Mouse (Mus musculus): ENCODE data around the gene Plet1.

The Plet1 gene

GRCm38 (mm10) chr9:50495405-50496150 lies 1.3 kb downstream of the Plet1 start:
- DNase-seq (ENCODE audit: low read depth, low spot score) = no peak

GRCm38 (mm10) chr9:50496151-50496505 lies 1.8 kb downstream of the Plet1 start:
- no peak for DNase-seq (ENCODE audit: low read depth, low spot score)

- no peak for DNase-seq (ENCODE audit: low read depth, low spot score)
These were observed 2.2 kb downstream of the Plet1 start for GRCm38 (mm10) chr9:50496546-50496945.

GRCm38 (mm10) chr9:50497076-50497475 lies 2.8 kb downstream of the Plet1 start:
- no peak for DNase-seq (ENCODE audit: low read depth, low spot score)

GRCm38 (mm10) chr9:50497536-50497935 lies 3.2 kb downstream of the Plet1 start:
- DNase-seq (ENCODE audit: low read depth, low spot score) = no peak

GRCm38 (mm10) chr9:50498815-50499214 lies 4.5 kb downstream of the Plet1 start:
- peak; percentile 7 for DNase-seq (ENCODE audit: low read depth, low spot score)

GRCm38 (mm10) chr9:50499781-50500180 lies 5.5 kb downstream of the Plet1 start:
- no peak for DNase-seq (ENCODE audit: low read depth, low spot score)

GRCm38 (mm10) chr9:50500467-50500973 lies 6.2 kb downstream of the Plet1 start:
- DNase-seq (ENCODE audit: low read depth, low spot score) = no peak

GRCm38 (mm10) chr9:50500974-50501501 lies 6.7 kb downstream of the Plet1 start:
- peak; percentile 59 for DNase-seq (ENCODE audit: low read depth, low spot score)

GRCm38 (mm10) chr9:50502949-50503348 lies 8.6 kb downstream of the Plet1 start:
- DNase-seq (ENCODE audit: low read depth, low spot score) = no peak

- no peak for DNase-seq (ENCODE audit: low read depth, low spot score)
These were observed 11.1 kb downstream of the Plet1 start for GRCm38 (mm10) chr9:50505405-50505804.

GRCm38 (mm10) chr9:50507570-50507969 lies 13.2 kb downstream of the Plet1 start:
- DNase-seq (ENCODE audit: low read depth, low spot score) = no peak

GRCm38 (mm10) chr9:50515462-50515861 lies 21.1 kb downstream of the Plet1 start:
- no peak for DNase-seq (ENCODE audit: low read depth, low spot score)

- peak; percentile 32 for DNase-seq (ENCODE audit: low read depth, low spot score)
These were observed 24.5 kb downstream of the Plet1 start for GRCm38 (mm10) chr9:50518781-50519180.

- no peak for DNase-seq (ENCODE audit: low read depth, low spot score)
These were observed 26.4 kb downstream of the Plet1 start for GRCm38 (mm10) chr9:50520748-50521147.

- no peak for DNase-seq (ENCODE audit: low read depth, low spot score)
These were observed 27.2 kb downstream of the Plet1 start for GRCm38 (mm10) chr9:50521562-50521961.

GRCm38 (mm10) chr9:50522574-50522973 lies 28.2 kb downstream of the Plet1 start:
- DNase-seq (ENCODE audit: low read depth, low spot score) = no peak

- DNase-seq (ENCODE audit: low read depth, low spot score) = no peak
These were observed 30.6 kb downstream of the Plet1 start for GRCm38 (mm10) chr9:50524936-50525335.

GRCm38 (mm10) chr9:50525585-50525984 lies 31.3 kb downstream of the Plet1 start:
- no peak for DNase-seq (ENCODE audit: low read depth, low spot score)

- DNase-seq (ENCODE audit: low read depth, low spot score) = peak; percentile 61
These were observed 33.5 kb downstream of the Plet1 start for GRCm38 (mm10) chr9:50527860-50528259.

- peak; percentile 98 for DNase-seq (ENCODE audit: low read depth, low spot score)
These were observed 34.1 kb downstream of the Plet1 start, which contains the start of gene Pts for GRCm38 (mm10) chr9:50528293-50528892. TSS of gene Pts (minus strand) at chr9:50528724.

- DNase-seq (ENCODE audit: low read depth, low spot score) = peak; percentile 55
These were observed 36.6 kb downstream of the Plet1 start for GRCm38 (mm10) chr9:50530890-50531289.

- peak; percentile 57 for DNase-seq (ENCODE audit: low read depth, low spot score)
These were observed 39.0 kb downstream of the Plet1 start for GRCm38 (mm10) chr9:50533328-50533727.
